Mouse (Mus musculus) stomach, embryonic 15.5 days (tissue): ENCODE results near the gene Gm45521. TPM values are rescaled to one million over a fixed set of nuclear protein-coding genes. Genes with fewer than 3 reads are reported as not detected.

ENCODE experiments used
- ATAC-seq: fragments of 200-750 bp; cut with Nextera tagmentation; 2 replicates; pipeline ENCODE4 v1.8.0; 2017; ENCODE audit warnings: low read depth, moderate number of reproducible peaks, moderate TSS enrichment; ENCODE audit not compliant: insufficient read depth, low FRiP score
- H3K27ac ChIP-seq: fragments of 300-500 bp; sonication (generic); 2 replicates; pipeline ENCODE4 v1.5.1; 2015; ENCODE audit warnings: mild to moderate bottlenecking, inconsistent platforms
- H3K27me3 ChIP-seq: fragments of 300-500 bp; sonication (generic); replicated peaks from 2 replicates; pipeline ENCODE4 v1.6.1; 2015; ENCODE audit warnings: inconsistent platforms
- H3K36me3 ChIP-seq: fragments of 300-500 bp; sonication (generic); 2 replicates; pipeline ENCODE4 v1.6.1; 2015; ENCODE audit warnings: inconsistent platforms
- H3K4me1 ChIP-seq: fragments of 300-500 bp; sonication (generic); 2 replicates; pipeline ENCODE4 v1.6.1; 2015; ENCODE audit warnings: inconsistent platforms
- H3K4me2 ChIP-seq: fragments of 300-500 bp; sonication (generic); 2 replicates; pipeline ENCODE4 v1.6.1; 2015; ENCODE audit warnings: mild to moderate bottlenecking, inconsistent platforms
- H3K4me3 ChIP-seq: fragments of 300-500 bp; sonication (generic); replicated peaks from 2 replicates; pipeline ENCODE4 v1.5.1; 2015; ENCODE audit warnings: inconsistent platforms
- H3K9ac ChIP-seq: fragments of 300-500 bp; sonication (generic); 2 replicates; pipeline ENCODE4 v1.6.1; 2015; ENCODE audit warnings: inconsistent platforms
- H3K9me3 ChIP-seq: fragments of 300-500 bp; sonication (generic); 2 replicates; pipeline ENCODE4 v1.6.1; 2016; ENCODE audit warnings: inconsistent platforms
- WGBS: fragments of 180-500 bp; shearing (Covaris S2); methylation state at CpG from one replicate; pipeline ENCODE4 v1.1.7; 2015; 5-methylcytosine and 5-hydroxymethylcytosine counted together
- polyA plus RNA-seq: library from polyadenylated mRNA; unstranded; fragments of >200 nt; fragmentation: Nextera tagmentation; extraction: Ambion mirVana; gene quantifications from 2 replicates; pipeline ENCODE4 v1.2.1, GENCODE M21; 2015

Gene Gm45521
- 0.21 TPM in 1 of 2 replicates, not detected in the other for polyA plus RNA-seq

- Histone ChIP-seq H3K9ac (no peak within 1 kb of the TSS), H3K27ac (no peak within 1 kb of the TSS)
Observed at GRCm38 (mm10) chr14:7957049-7957448, at the start of gene Gm45521. Gene Gm45521, plus strand, starts transcription at chr14:7957288.

GRCm38 (mm10) chr14:7909472-7909871 lies 47.6 kb upstream of the Gm45521 start:
- Histone ChIP-seq H3K4me2 (no peak overlapping the region), H3K27me3 (no peaks in the 10 kb centered on the region), H3K9me3 (no peaks in the 10 kb centered on the region), H3K4me3 (no peak overlapping the region), H3K27ac (no peak overlapping the region), H3K36me3 (peaks cover 20% of the 10 kb centered on the region; the same call in 1 of the 2 replicates), H3K4me1 (no peaks in the 10 kb centered on the region), H3K9ac (no peak overlapping the region)
- no peak for ATAC-seq
- 68% methylated on average over 10 of the region's 10 CpGs for WGBS

More at GRCm38 (mm10) chr14:7957049-7957448, at the start of gene Gm45521:
- no peaks in the 10 kb centered on the region for H3K9me3 ChIP-seq
- no peak within 1 kb of the TSS for H3K4me2 ChIP-seq
- no peaks in the 10 kb centered on the region for H3K27me3 ChIP-seq
- 51% methylated on average over 9 of the region's 9 CpGs for WGBS
- H3K4me1 ChIP-seq, result peaks cover 29% of the 10 kb centered on the region; the same call in 1 of the 2 replicates
- H3K4me3 ChIP-seq, result no peak within 1 kb of the TSS
- no peak for ATAC-seq
- no peaks in the 10 kb centered on the region for H3K36me3 ChIP-seq

DNA sequence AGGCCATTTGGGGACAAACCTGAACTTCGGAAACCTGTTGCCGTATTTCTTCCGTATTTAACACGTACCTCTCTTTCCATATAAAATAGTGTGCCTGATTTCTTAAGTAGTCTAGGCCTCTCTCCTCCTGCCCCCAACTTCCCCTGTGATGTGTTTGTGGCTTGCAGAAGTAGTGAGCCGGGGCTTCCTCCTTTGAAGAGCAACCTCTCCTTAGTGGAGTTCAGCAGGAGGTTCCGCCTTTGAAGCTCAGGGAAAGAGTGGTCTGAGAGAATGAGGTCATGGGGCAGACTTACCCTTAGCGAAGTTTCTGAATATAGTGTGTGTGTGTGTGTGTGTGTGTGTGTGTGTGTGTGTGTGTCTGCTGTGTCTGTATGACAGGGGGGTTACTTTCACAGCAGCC lies 43.2 kb upstream of the Gm45521 start:
- H3K27me3 ChIP-seq, result no peaks in the 10 kb centered on the region
- WGBS, result 53% methylated on average over 7 of the region's 7 CpGs
- H3K4me3 ChIP-seq, result no peak overlapping the region
- H3K4me2 ChIP-seq, result no peak overlapping the region
- H3K4me1 ChIP-seq, result peaks cover 3% of the 10 kb centered on the region; the same call in 1 of the 2 replicates
- H3K27ac ChIP-seq, result no peak overlapping the region
- H3K36me3 ChIP-seq, result peaks cover 34% of the 10 kb centered on the region
- H3K9ac ChIP-seq, result no peak overlapping the region
- no peaks in the 10 kb centered on the region for H3K9me3 ChIP-seq
- no peak for ATAC-seq

DNA sequence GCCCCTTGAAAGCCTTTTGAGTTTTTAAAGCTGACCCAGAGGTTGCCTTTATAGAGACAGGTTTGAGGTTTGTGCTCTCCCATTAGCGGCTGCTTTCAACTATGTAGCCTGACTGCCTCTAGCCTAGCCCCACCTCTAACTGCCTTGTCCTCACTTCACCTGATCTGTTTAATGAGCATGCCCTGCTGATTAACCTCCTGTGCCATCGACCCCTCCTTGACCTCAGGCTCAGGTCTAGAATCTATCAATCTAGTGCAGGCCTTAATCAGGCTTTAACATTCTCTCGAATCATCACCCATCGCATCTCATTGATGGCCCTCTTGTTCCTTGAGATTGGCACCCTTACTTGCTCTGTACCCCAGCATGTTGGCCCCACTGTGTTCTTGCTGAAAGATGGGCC lies 42.6 kb upstream of the Gm45521 start:
- no peaks in the 10 kb centered on the region for H3K27me3 ChIP-seq
- H3K4me3 ChIP-seq, result no peak overlapping the region
- H3K9ac ChIP-seq, result no peak overlapping the region
- no peak for ATAC-seq
- H3K36me3 ChIP-seq, result peaks cover 36% of the 10 kb centered on the region
- H3K9me3 ChIP-seq, result no peaks in the 10 kb centered on the region
- no peak overlapping the region for H3K4me2 ChIP-seq
- WGBS, result 45% methylated on average over 4 of the region's 4 CpGs
- H3K27ac ChIP-seq, result no peak overlapping the region
- H3K4me1 ChIP-seq, result peaks cover 3% of the 10 kb centered on the region; the same call in 1 of the 2 replicates

- H3K4me3 ChIP-seq, result no peak overlapping the region
- no peaks in the 10 kb centered on the region for H3K9me3 ChIP-seq
- peaks cover 3% of the 10 kb centered on the region; the same call in 1 of the 2 replicates for H3K4me1 ChIP-seq
- H3K9ac ChIP-seq, result no peak overlapping the region
- 72% methylated on average over 6 of the region's 6 CpGs for WGBS
- no peak overlapping the region for H3K4me2 ChIP-seq
- H3K27ac ChIP-seq, result no peak overlapping the region
- no peak for ATAC-seq
- no peaks in the 10 kb centered on the region for H3K27me3 ChIP-seq
- peaks cover 45% of the 10 kb centered on the region for H3K36me3 ChIP-seq
Observed at GRCm38 (mm10) chr14:7918150-7918991, 38.7 kb upstream of the Gm45521 start.

GRCm38 (mm10) chr14:7919309-7919708 lies 37.8 kb upstream of the Gm45521 start:
- Histone ChIP-seq H3K9ac (no peak overlapping the region), H3K36me3 (peaks cover 55% of the 10 kb centered on the region), H3K4me3 (no peak overlapping the region), H3K9me3 (no peaks in the 10 kb centered on the region), H3K4me1 (peaks cover 3% of the 10 kb centered on the region; the same call in 1 of the 2 replicates), H3K4me2 (no peak overlapping the region), H3K27ac (peak overlapping the region; percentile 18; the same call in 1 of the 2 replicates), H3K27me3 (no peaks in the 10 kb centered on the region)
- no peak for ATAC-seq
- WGBS, result 86% methylated on average over 5 of the region's 5 CpGs

GRCm38 (mm10) chr14:7919921-7920320 lies 37.2 kb upstream of the Gm45521 start:
- Histone ChIP-seq H3K27ac (peak overlapping the region; percentile 18; the same call in 1 of the 2 replicates), H3K9ac (no peak overlapping the region), H3K4me1 (peaks cover 3% of the 10 kb centered on the region; the same call in 1 of the 2 replicates), H3K9me3 (no peaks in the 10 kb centered on the region), H3K4me2 (no peak overlapping the region), H3K4me3 (no peak overlapping the region), H3K27me3 (no peaks in the 10 kb centered on the region), H3K36me3 (peaks cover 54% of the 10 kb centered on the region)
- 38% methylated on average over 4 of the region's 4 CpGs for WGBS
- peak; percentile 45; the same call in 1 of the 2 replicates for ATAC-seq

- peaks cover 3% of the 10 kb centered on the region; the same call in 1 of the 2 replicates for H3K4me1 ChIP-seq
- H3K36me3 ChIP-seq, result peaks cover 45% of the 10 kb centered on the region
- no peak overlapping the region for H3K27ac ChIP-seq
- WGBS, result 83% methylated on average over 5 of the region's 5 CpGs
- H3K9ac ChIP-seq, result no peak overlapping the region
- H3K27me3 ChIP-seq, result no peaks in the 10 kb centered on the region
- no peaks in the 10 kb centered on the region for H3K9me3 ChIP-seq
- no peak overlapping the region for H3K4me2 ChIP-seq
- H3K4me3 ChIP-seq, result no peak overlapping the region
- no peak for ATAC-seq
Observed at GRCm38 (mm10) chr14:7921459-7921858, 35.6 kb upstream of the Gm45521 start.

DNA sequence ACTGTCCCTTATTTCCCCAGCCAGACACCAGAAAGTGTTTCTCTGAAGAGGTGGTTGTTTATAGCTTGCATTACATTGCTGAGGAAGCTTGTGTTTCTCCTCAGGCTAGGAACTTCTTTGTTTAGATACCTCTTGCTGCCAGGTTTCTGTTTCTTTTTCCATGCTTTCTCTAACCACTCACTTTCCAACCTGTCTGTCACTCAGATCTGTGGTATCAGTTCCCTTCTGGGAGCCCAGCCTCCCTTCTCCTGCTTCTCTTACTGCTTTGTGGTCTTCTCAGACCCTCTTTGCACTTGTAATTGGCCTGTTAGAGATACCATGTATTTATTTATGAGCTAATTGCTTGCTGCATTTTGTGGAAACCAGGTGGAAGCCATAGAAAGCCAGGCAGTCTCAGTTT lies 33.5 kb upstream of the Gm45521 start:
- Histone ChIP-seq H3K9ac (no peak overlapping the region), H3K4me1 (peaks cover 2% of the 10 kb centered on the region; the same call in 1 of the 2 replicates), H3K36me3 (peaks cover 37% of the 10 kb centered on the region), H3K9me3 (no peaks in the 10 kb centered on the region), H3K4me3 (no peak overlapping the region), H3K27ac (no peak overlapping the region), H3K4me2 (no peak overlapping the region), H3K27me3 (no peaks in the 10 kb centered on the region)
- ATAC-seq, result no peak

DNA sequence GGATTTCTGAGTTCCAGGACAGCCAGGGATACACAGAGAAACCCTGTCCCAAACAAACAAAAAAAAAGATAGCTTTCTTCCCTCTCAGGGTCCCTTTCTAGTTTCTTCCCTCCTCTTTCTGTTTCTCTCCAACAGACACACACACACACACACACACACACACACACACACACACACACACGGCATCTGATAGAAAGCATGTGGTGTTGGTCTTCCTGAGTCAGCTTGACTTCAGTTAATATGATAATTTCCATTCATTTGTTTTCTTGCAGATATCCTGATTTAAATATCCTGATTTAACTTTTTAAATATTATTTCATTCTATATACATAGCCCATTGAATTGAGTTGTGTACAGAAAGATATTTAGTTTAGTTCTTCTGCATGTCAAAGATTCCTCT lies 28.7 kb upstream of the Gm45521 start:
- 71% methylated on average over 1 of the region's 1 CpGs for WGBS
- H3K9ac ChIP-seq, result no peak overlapping the region
- peaks cover 58% of the 10 kb centered on the region for H3K36me3 ChIP-seq
- ATAC-seq, result no peak
- H3K27me3 ChIP-seq, result no peaks in the 10 kb centered on the region
- no peaks in the 10 kb centered on the region for H3K4me1 ChIP-seq
- H3K9me3 ChIP-seq, result no peaks in the 10 kb centered on the region
- no peak overlapping the region for H3K27ac ChIP-seq
- H3K4me3 ChIP-seq, result no peak overlapping the region
- no peak overlapping the region for H3K4me2 ChIP-seq

DNA sequence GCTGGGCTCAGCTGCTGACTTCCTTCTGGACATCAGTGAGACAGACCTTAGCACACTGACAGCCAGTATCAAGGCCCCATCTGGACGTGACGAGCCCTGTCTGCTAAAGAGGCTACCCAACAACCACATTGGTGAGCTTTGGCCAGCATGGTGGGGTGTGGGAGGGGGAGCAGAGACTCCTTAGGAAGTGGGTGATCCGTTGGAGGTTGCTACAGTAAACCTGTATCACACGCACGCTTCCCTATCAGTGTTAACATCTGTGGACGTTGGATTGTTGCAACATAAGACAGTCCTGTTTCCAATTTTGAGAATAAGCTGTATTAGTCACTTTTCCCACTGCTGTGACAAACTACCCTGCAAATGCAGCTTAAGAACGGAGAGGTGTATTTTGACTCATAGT lies 28.1 kb upstream of the Gm45521 start:
- H3K36me3 ChIP-seq, result peaks cover 52% of the 10 kb centered on the region

GRCm38 (mm10) chr14:7932151-7932550 lies 24.9 kb upstream of the Gm45521 start:
- H3K4me2 ChIP-seq, result no peak overlapping the region
- 95% methylated on average over 4 of the region's 4 CpGs for WGBS
- H3K4me1 ChIP-seq, result no peaks in the 10 kb centered on the region
- no peaks in the 10 kb centered on the region for H3K9me3 ChIP-seq
- no peak overlapping the region for H3K9ac ChIP-seq
- no peak for ATAC-seq
- H3K36me3 ChIP-seq, result peaks cover 48% of the 10 kb centered on the region
- no peaks in the 10 kb centered on the region for H3K27me3 ChIP-seq
- no peak overlapping the region for H3K4me3 ChIP-seq
- H3K27ac ChIP-seq, result no peak overlapping the region

More for the DNA sequence above, 28.1 kb upstream of the Gm45521 start:
- Histone ChIP-seq H3K9ac (no peak overlapping the region), H3K4me2 (no peak overlapping the region), H3K27me3 (no peaks in the 10 kb centered on the region), H3K4me1 (no peaks in the 10 kb centered on the region), H3K4me3 (no peak overlapping the region), H3K9me3 (no peaks in the 10 kb centered on the region), H3K27ac (no peak overlapping the region)
- no peak for ATAC-seq
- 79% methylated on average over 7 of the region's 7 CpGs for WGBS
